In the genomic region with DNA sequence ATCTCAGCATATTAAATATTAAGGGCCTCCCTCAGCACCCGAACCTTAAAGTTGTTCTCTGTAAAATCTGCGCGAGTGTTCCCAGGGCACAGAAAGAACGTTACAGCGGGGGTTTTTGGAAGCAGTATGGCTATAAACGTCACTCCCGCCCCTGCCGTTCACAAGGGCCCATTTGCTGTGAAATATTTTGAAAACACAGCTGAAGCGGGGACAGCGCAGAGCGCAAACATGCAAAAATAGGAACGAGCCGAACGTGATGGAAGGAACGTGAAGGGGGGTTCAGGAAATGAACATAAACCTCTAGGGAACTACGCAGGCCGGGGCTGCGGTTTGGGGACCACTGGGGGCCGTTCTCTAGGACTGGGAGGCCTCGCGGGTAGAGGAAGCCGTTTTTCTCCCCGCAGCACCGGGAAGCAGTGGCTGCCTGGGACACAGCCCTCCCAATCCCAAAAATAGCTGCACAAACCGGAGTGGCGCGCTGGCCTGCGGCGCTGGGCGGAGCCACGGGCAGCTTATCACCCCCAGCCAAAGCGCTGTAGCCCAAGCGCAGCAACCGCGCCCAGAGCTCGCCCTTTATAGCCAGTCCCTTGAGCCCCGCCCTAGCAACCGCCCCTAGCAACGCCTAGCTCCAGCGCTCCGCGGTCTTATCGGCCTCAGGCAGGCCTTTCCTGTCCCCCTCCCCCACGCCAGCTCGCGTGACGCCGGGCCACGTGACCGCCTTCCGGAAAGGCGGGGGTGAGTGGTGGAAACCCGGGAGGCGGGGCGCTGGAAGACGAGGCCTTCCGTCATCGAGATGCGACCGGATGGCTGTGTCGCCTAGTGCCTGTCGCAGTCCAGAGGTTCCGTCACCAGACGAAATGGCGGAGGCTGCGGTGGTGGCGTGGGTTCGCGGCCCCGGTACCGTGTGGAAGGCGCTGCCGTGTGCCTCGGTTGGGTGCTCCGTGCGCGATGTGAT, we compare ENCODE assay signal across 8 mouse cellular contexts. TPM values are rescaled to one million over a fixed set of nuclear protein-coding genes. Genes with fewer than 3 reads are reported as not detected.
DNase-seq lines count a peak whose midpoint lies in the region; ATAC-seq and TF ChIP-seq lines count a peak whose summit lies in the region.

A gene (plus strand): TSS at position 812 of the 955 bp plus-strand sequence.

- intact Hi-C loops in heart, postnatal 10 days (cut with DNase I), result no loop called here

- DNase-seq in heart, postnatal 10 days, result peak; percentile 100
- peak; percentile 99 for DNase-seq in large intestine, adult 2 months (ENCODE audit: low read depth, low spot score)
- DNase-seq in liver, postnatal 0 days, result peak; percentile 100
- peak; percentile 100 for DNase-seq in testis, postnatal 10 days (ENCODE audit: low spot score)

- peak; percentile 95 for ATAC-seq in cerebellum, adult (ENCODE audit: insufficient number of reproducible peaks, low FRiP score, low TSS enrichment)
- ATAC-seq in forebrain, embryonic 13.5 days, result peak; percentile 98
- peak; percentile 96 for ATAC-seq in liver, postnatal 0 days
- ATAC-seq in neural tube, embryonic 14.5 days (ENCODE audit: low read depth), result peak; percentile 96

- under 1% methylated on average over 77 of the region's 77 CpGs for WGBS in forebrain, embryonic 13.5 days
- under 1% methylated on average over 76 of the region's 77 CpGs for WGBS in large intestine, adult 2 months
- WGBS in liver, postnatal 0 days (ENCODE audit: insufficient replicate concordance), result under 1% methylated on average over 74 of the region's 77 CpGs
- under 1% methylated on average over 66 of the region's 77 CpGs for WGBS in neural tube, embryonic 14.5 days

- peak within 1 kb of the TSS; percentile 83 for H3K4me2 ChIP-seq in forebrain, embryonic 13.5 days
- peak within 1 kb of the TSS; percentile 78 for H3K4me2 ChIP-seq in liver, postnatal 0 days (ENCODE audit: low read depth, low read length)
- H3K4me2 ChIP-seq in neural tube, embryonic 14.5 days (ENCODE audit: low read depth, low read length), result peak within 1 kb of the TSS; percentile 59

- no peaks in the 10 kb centered on the region for H3K9me3 ChIP-seq in ES-Bruce4 (replicated peaks; ENCODE audit: control insufficient read depth, insufficient read depth, low read length, poor library complexity, severe bottlenecking)
- no peaks in the 10 kb centered on the region for H3K9me3 ChIP-seq in forebrain, embryonic 13.5 days (replicated peaks)
- H3K9me3 ChIP-seq in liver, postnatal 0 days (ENCODE audit: low read length), result no peaks in the 10 kb centered on the region
- no peaks in the 10 kb centered on the region for H3K9me3 ChIP-seq in neural tube, embryonic 14.5 days (ENCODE audit: control insufficient read depth, low read length)

- peak within 1 kb of the TSS; percentile 81 for H3K4me3 ChIP-seq in ES-Bruce4 (ENCODE audit: low read depth, low read length)
- peak within 1 kb of the TSS; percentile 68 for H3K4me3 ChIP-seq in forebrain, embryonic 13.5 days
- H3K4me3 ChIP-seq in liver, postnatal 0 days (ENCODE audit: low read depth, low read length), result peak within 1 kb of the TSS; percentile 98
- H3K4me3 ChIP-seq in neural tube, embryonic 14.5 days (ENCODE audit: low read depth, low read length), result peak within 1 kb of the TSS; percentile 65

- peak; percentile 94 for TF ChIP-seq EP300 in ES-Bruce4 (IDR thresholded peaks at IDR 0.05; ENCODE audit: insufficient read depth, low read depth, low read length)
- TF ChIP-seq EP300 in liver, postnatal 0 days (IDR thresholded peaks at IDR 0.05; ENCODE audit: low read depth), result peak; percentile 97

- peak within 1 kb of the TSS; percentile 81 for H3K9ac ChIP-seq in ES-Bruce4 (ENCODE audit: low read depth, poor library complexity, severe bottlenecking)
- H3K9ac ChIP-seq in forebrain, embryonic 13.5 days, result peak within 1 kb of the TSS; percentile 78
- H3K9ac ChIP-seq in liver, postnatal 0 days (replicated peaks), result peak within 1 kb of the TSS; percentile 92
- H3K9ac ChIP-seq in neural tube, embryonic 14.5 days (replicated peaks; ENCODE audit: low read depth, low read length), result peak within 1 kb of the TSS; percentile 84

- TF ChIP-seq POLR2A in ES-Bruce4 (IDR thresholded peaks at IDR 0.05; ENCODE audit: insufficient read depth, low read length), result peak; percentile 97

- peaks cover 15% of the 10 kb centered on the region for H3K36me3 ChIP-seq in ES-Bruce4 (ENCODE audit: control insufficient read depth, insufficient read depth, low read length, poor library complexity, severe bottlenecking)
- no peaks in the 10 kb centered on the region; the same call in 1 of the 2 replicates for H3K36me3 ChIP-seq in forebrain, embryonic 13.5 days (ENCODE audit: poor library complexity, severe bottlenecking)
- peaks cover 7% of the 10 kb centered on the region for H3K36me3 ChIP-seq in liver, postnatal 0 days (replicated peaks; ENCODE audit: insufficient read depth, low read length)
- H3K36me3 ChIP-seq in neural tube, embryonic 14.5 days (ENCODE audit: control insufficient read depth, insufficient read depth, low read length), result no peaks in the 10 kb centered on the region

- peak within 1 kb of the TSS; percentile 85 for H3K27ac ChIP-seq in ES-Bruce4 (ENCODE audit: insufficient read depth, low read length)
- H3K27ac ChIP-seq in forebrain, embryonic 13.5 days, result peak within 1 kb of the TSS; percentile 98
- peak within 1 kb of the TSS; percentile 95 for H3K27ac ChIP-seq in liver, postnatal 0 days (ENCODE audit: low read depth)
- H3K27ac ChIP-seq in neural tube, embryonic 14.5 days (ENCODE audit: low read depth, low read length), result peak within 1 kb of the TSS; percentile 98

- TF ChIP-seq CTCF in ES-Bruce4 (IDR thresholded peaks at IDR 0.05; ENCODE audit: low read depth, low read length), result no peak
- TF ChIP-seq CTCF in liver, postnatal 0 days (IDR thresholded peaks at IDR 0.05; ENCODE audit: low read depth), result 0 out of 2 replicates have a peak, but pooled peaks have one; percentile 2

- H3K4me1 ChIP-seq in ES-Bruce4 (ENCODE audit: control insufficient read depth, insufficient read depth, low read length), result no peaks in the 10 kb centered on the region
- peaks cover 44% of the 10 kb centered on the region for H3K4me1 ChIP-seq in forebrain, embryonic 13.5 days
- H3K4me1 ChIP-seq in liver, postnatal 0 days (ENCODE audit: insufficient read depth), result peaks cover 47% of the 10 kb centered on the region
- peaks cover 20% of the 10 kb centered on the region; the same call in 1 of the 2 replicates for H3K4me1 ChIP-seq in neural tube, embryonic 14.5 days (ENCODE audit: control insufficient read depth, insufficient read depth, low read length)

- no peaks in the 10 kb centered on the region for H3K27me3 ChIP-seq in ES-Bruce4 (ENCODE audit: control insufficient read depth, insufficient read depth, low read length, poor library complexity, severe bottlenecking)
- no peaks in the 10 kb centered on the region for H3K27me3 ChIP-seq in forebrain, embryonic 13.5 days
- H3K27me3 ChIP-seq in liver, postnatal 0 days (ENCODE audit: insufficient read depth, low read length), result no peaks in the 10 kb centered on the region
- H3K27me3 ChIP-seq in neural tube, embryonic 14.5 days (ENCODE audit: control insufficient read depth, insufficient read depth, low read length), result no peaks in the 10 kb centered on the region

RNA-seq across cellular contexts. Expression of the gene that starts here (rescaled TPM):
- polyA plus RNA-seq in ES-Bruce4 (2011; ENCODE audit: insufficient read depth, insufficient read length, low read depth, missing spikeins), result 35.0 and 36.6 TPM in 2 replicates
- polyA plus RNA-seq in forebrain, embryonic 13.5 days (2015; fragmentation: Nextera tagmentation; extraction: Ambion mirVana), result 32.7 and 33.8 TPM in 2 replicates
- total RNA-seq in heart, postnatal 10 days (2021), result 10 to 100 TPM; 15.1 to 15.8 TPM
- polyA plus RNA-seq in large intestine, adult 2 months (2012; rRNA removed), result 6.5 and 7.3 TPM in 2 replicates
- polyA plus RNA-seq in liver, postnatal 0 days (2015; fragmentation: Nextera tagmentation; extraction: Ambion mirVana), result 11.5 and 11.8 TPM in 2 replicates
- 29.0 and 32.4 TPM in 2 replicates for polyA plus RNA-seq in neural tube, embryonic 14.5 days (2014; fragmentation: Nextera tagmentation; extraction: Ambion mirVana)

Comparison
In these comparisons a context has a peak if more than half of its experiments do, and no peak if none do; other contexts are left out.
1. Peak in every context shown above with its lines: DNase-seq, ATAC-seq, H3K4me3 ChIP-seq and H3K27ac ChIP-seq.